Mouse (Mus musculus) embryonic fibroblast, embryonic 13.5 days (primary cell): ENCODE data around the gene Enox1.

Experiments
- CTCF ChIP-seq: IDR thresholded peaks from 2 replicates; pipeline ENCODE4 v1.5.1; 2011; ENCODE audit warnings: mild to moderate bottlenecking, control low read depth, low read length, moderate library complexity, borderline replicate concordance; ENCODE audit not compliant: insufficient read depth
- POLR2A ChIP-seq: IDR thresholded peaks from 2 replicates; pipeline ENCODE4 v1.6.1; 2011; ENCODE audit warnings: low read depth, mild to moderate bottlenecking, control low read depth, low read length, moderate library complexity

- TF ChIP-seq POLR2A (no peak), CTCF (no peak)
These were observed 560.4 kb downstream of the Enox1 start for GRCm38 (mm10) chr14:77716981-77717380.
